In the genomic region with DNA sequence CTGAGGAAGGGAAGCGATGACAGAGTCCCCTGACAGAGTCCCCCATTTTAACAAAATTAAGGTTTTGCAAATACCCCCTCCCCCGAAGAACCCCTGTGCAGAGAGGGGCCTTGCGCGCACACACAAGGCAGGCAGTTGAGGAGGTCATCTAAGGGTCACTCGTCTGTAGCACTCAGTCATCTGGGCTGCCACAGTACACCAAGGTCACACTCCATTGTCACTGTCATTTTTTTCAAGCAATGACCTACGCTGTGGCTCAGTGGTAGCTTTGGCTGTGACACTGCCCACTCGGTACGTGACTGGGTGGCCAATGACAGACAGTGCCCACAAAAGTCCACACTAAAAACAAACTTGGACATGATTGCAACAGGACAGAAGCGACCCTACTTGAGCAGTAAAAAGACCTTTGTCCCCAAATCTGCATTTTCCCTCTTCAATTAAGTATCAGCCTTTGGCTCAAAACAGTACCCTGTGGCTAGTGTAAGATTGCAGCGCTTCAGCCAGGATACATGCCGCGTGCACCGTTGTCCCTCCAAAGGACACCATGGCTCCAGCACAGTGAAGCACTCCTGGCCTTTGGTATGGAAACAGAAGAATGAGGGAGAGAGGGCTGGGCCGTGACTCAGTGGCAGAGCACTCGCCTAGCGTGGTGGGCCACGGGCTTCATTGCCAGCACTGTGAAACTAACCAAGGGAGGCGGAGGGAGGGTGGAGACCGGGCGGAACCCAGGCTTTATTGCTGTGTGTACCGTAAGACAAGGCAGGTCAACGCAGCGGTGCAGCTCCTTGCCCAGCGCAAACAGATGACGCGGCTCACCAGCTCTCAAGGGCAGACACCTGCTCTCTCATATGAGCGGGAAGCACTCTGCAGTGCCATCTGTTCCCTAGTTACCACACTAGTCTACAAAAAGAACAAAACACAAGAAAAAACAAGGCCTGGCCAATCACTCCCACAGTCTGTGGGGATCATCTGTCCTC, we compare ENCODE assay signal across 8 mouse cellular contexts. TPM values are rescaled to one million over a fixed set of nuclear protein-coding genes. Genes with fewer than 3 reads are reported as not detected.
DNase-seq lines count a peak whose midpoint lies in the region; ATAC-seq lines count a peak whose summit lies in the region.

No protein-coding gene starts in this region.

- H3K9me3 ChIP-seq in neural tube, embryonic 11.5 days (ENCODE audit: control insufficient read depth, low read length), result no peaks in the 10 kb centered on the region
- H3K9me3 ChIP-seq in liver, embryonic 15.5 days (replicated peaks), result no peaks in the 10 kb centered on the region
- H3K9me3 ChIP-seq in stomach, embryonic 15.5 days, result no peaks in the 10 kb centered on the region

- no peaks in the 10 kb centered on the region for H3K27me3 ChIP-seq in neural tube, embryonic 11.5 days (ENCODE audit: control insufficient read depth, insufficient read depth, low read length)
- no peaks in the 10 kb centered on the region for H3K27me3 ChIP-seq in liver, embryonic 15.5 days
- H3K27me3 ChIP-seq in stomach, embryonic 15.5 days (replicated peaks), result no peaks in the 10 kb centered on the region

- peak; percentile 71 for ATAC-seq in neural tube, embryonic 11.5 days (ENCODE audit: insufficient read depth, low FRiP score, low TSS enrichment)
- peak; percentile 33; the same call in 1 of the 2 replicates for ATAC-seq in liver, embryonic 15.5 days (ENCODE audit: insufficient read depth)
- ATAC-seq in stomach, embryonic 15.5 days (ENCODE audit: insufficient read depth, low FRiP score, low read depth), result peak; percentile 78

- peaks cover 20% of the 10 kb centered on the region for H3K4me1 ChIP-seq in neural tube, embryonic 11.5 days (ENCODE audit: control insufficient read depth, insufficient read depth, low read length)
- peaks cover 25% of the 10 kb centered on the region for H3K4me1 ChIP-seq in liver, embryonic 15.5 days (replicated peaks)
- peaks cover 10% of the 10 kb centered on the region; the same call in 1 of the 2 replicates for H3K4me1 ChIP-seq in stomach, embryonic 15.5 days

- peak overlapping the region; percentile 33; the same call in 1 of the 2 replicates for H3K9ac ChIP-seq in neural tube, embryonic 11.5 days (ENCODE audit: low read length)
- no peak overlapping the region for H3K9ac ChIP-seq in liver, embryonic 15.5 days
- no peak overlapping the region for H3K9ac ChIP-seq in stomach, embryonic 15.5 days

- no peak overlapping the region for H3K4me3 ChIP-seq in neural tube, embryonic 11.5 days (ENCODE audit: low read depth, low read length)
- H3K4me3 ChIP-seq in liver, embryonic 15.5 days (replicated peaks), result no peak overlapping the region
- H3K4me3 ChIP-seq in stomach, embryonic 15.5 days (replicated peaks), result no peak overlapping the region

- WGBS in neural tube, embryonic 11.5 days, result 53% methylated on average over 27 of the region's 27 CpGs
- 73% methylated on average over 27 of the region's 27 CpGs for WGBS in liver, embryonic 15.5 days (ENCODE audit: insufficient replicate concordance)
- 65% methylated on average over 27 of the region's 27 CpGs for WGBS in stomach, embryonic 15.5 days

- H3K4me2 ChIP-seq in neural tube, embryonic 11.5 days (ENCODE audit: low read depth), result no peak overlapping the region
- H3K4me2 ChIP-seq in liver, embryonic 15.5 days, result no peak overlapping the region
- H3K4me2 ChIP-seq in stomach, embryonic 15.5 days, result no peak overlapping the region

- DNase-seq in neural tube, embryonic 11.5 days (ENCODE audit: low spot score), result peak; percentile 52
- DNase-seq in neural tube, embryonic 10.5 days (ENCODE audit: extremely low spot score, low spot score), result no peak
- peak; percentile 87 for DNase-seq in cerebellum, adult 9-10 months
- DNase-seq in gastrocnemius, postnatal 14 days, result peak; percentile 1
- peak; percentile 22 for DNase-seq in kidney, postnatal 10 days
- DNase-seq in lung, postnatal 14 days, result no peak

- intact Hi-C loops in gastrocnemius, postnatal 14 days (cut with DNase I; ENCODE audit: low total_unique reads), result loop anchor here (5.0 kb wide), 1 partner anchor 103 kb away; no protein-coding TSS in a partner anchor

- peak overlapping the region; percentile 80 for H3K27ac ChIP-seq in neural tube, embryonic 11.5 days (ENCODE audit: low read depth, low read length)
- 0 out of 2 replicates have a peak overlapping the region, but pooled peaks have one; percentile 9 for H3K27ac ChIP-seq in liver, embryonic 15.5 days (replicated peaks)
- peak overlapping the region; percentile 1; the same call in 1 of the 2 replicates for H3K27ac ChIP-seq in stomach, embryonic 15.5 days

- no peaks in the 10 kb centered on the region for H3K36me3 ChIP-seq in neural tube, embryonic 11.5 days (ENCODE audit: control insufficient read depth, insufficient read depth, low read length)
- peaks cover 13% of the 10 kb centered on the region for H3K36me3 ChIP-seq in liver, embryonic 15.5 days (replicated peaks)
- H3K36me3 ChIP-seq in stomach, embryonic 15.5 days, result peaks cover 9% of the 10 kb centered on the region; the same call in 1 of the 2 replicates

RNA-seq across cellular contexts. Expression of a gene that starts 50.0 kb away (rescaled TPM):
- 26.9 and 32.2 TPM in 2 replicates for polyA plus RNA-seq in neural tube, embryonic 11.5 days (2014; fragmentation: Nextera tagmentation; extraction: Ambion mirVana)
- total RNA-seq in gastrocnemius, postnatal 14 days (2021), result 10 to 100 TPM; 15.0 to 17.6 TPM
- 2.4 TPM in 2 replicates for polyA plus RNA-seq in liver, embryonic 15.5 days (2015; fragmentation: Nextera tagmentation; extraction: Ambion mirVana)
- 16.7 and 17.0 TPM in 2 replicates for polyA plus RNA-seq in stomach, embryonic 15.5 days (2015; fragmentation: Nextera tagmentation; extraction: Ambion mirVana)

RNA-seq across cellular contexts. Expression of a gene that starts 58.6 kb away (rescaled TPM):
- 10.6 and 10.7 TPM in 2 replicates for polyA plus RNA-seq in neural tube, embryonic 11.5 days (2014; fragmentation: Nextera tagmentation; extraction: Ambion mirVana)
- 10 to 100 TPM in 1 of 2 experiments, 1 to 10 TPM in 1; 8.0 to 11.1 TPM for total RNA-seq in gastrocnemius, postnatal 14 days (2021)
- 1.1 and 1.3 TPM in 2 replicates for polyA plus RNA-seq in liver, embryonic 15.5 days (2015; fragmentation: Nextera tagmentation; extraction: Ambion mirVana)
- polyA plus RNA-seq in stomach, embryonic 15.5 days (2015; fragmentation: Nextera tagmentation; extraction: Ambion mirVana), result 18.2 and 20.2 TPM in 2 replicates

Comparison
In these comparisons a context has a peak if more than half of its experiments do, and no peak if none do; other contexts are left out.
1. DNase-seq: peak in neural tube, embryonic 11.5 days (single experiment), cerebellum, adult 9-10 months (single experiment), gastrocnemius, postnatal 14 days (single experiment) and kidney, postnatal 10 days (single experiment); none in neural tube, embryonic 10.5 days (single experiment) and lung, postnatal 14 days (single experiment).
2. H3K27ac ChIP-seq: peak in every context shown above with its lines; median percentile 80 in neural tube, embryonic 11.5 days; 9 in liver, embryonic 15.5 days; 1 in stomach, embryonic 15.5 days.
3. Peak in every context shown above with its lines, with median percentiles within 50 percentile points of each other: ATAC-seq.